Mouse (Mus musculus) cerebellum, postnatal 10 days (tissue): ENCODE data around the gene Ankrd40.

ENCODE experiments used
- DNase-seq, 2 experiments: peaks; one replicate each; pipeline ENCODE4 v3.0.0; 2021; ENCODE audit warnings: mixed read lengths in 2 of 2

Ankrd40 gene

DNA sequence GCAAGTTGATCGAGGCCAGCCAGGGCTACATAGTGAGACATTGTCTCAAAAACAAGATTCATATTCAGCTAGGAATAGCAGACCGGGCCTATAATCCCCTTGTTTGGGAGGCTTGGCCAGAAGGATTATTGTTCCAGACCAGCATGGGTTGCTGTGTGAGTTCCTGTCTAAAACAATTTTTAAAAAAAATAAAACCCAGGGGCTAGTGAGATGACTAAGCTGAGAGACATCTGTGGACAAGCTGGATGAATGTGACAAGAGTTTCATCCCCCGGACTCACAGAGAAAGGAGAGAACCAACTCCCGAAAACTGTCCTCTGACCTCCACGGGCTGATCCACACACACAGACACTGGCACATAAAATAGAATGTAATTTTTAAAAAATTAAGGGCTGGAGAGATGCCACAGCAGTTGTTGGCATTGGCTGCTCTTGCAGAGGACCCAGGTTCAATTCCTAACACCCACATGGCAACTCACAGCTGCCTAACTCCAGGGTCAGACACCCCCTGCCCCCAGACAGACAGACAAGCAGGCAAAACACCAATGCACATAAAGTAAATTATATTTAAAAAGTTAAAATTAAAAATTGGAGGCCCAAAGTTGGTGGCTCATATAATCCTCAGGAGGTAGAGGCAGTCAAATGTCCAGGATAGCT, 4.4 kb upstream of the Ankrd40 start:
- no peak for DNase-seq

- no peak for DNase-seq
Measured at GRCm38 (mm10) chr11:94324618-94325017, 3.2 kb upstream of the Ankrd40 start.

- peak; percentile 82 to 83 for DNase-seq
Measured at GRCm38 (mm10) chr11:94326961-94327411, 815 bp upstream of the Ankrd40 start.

DNA sequence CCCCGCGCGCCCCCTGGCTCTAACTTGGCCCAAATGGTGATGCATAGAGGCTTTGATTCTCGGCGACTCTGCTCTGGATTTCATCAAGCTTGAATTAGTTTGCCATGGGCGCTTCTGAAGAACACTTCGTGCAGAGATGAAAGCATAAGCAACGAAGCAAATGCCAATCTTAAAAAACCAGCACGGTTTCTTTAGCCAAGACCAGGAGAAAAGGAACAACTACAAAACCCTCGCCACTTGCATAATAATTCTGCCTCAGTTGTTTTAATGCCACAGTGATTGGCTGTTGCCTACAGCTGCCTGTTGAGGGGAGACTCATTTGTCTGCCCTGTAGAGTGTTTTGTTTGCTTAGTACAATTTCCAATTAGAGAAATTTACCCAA, 834 bp downstream of the Ankrd40 start:
- DNase-seq, result no peak

DNA sequence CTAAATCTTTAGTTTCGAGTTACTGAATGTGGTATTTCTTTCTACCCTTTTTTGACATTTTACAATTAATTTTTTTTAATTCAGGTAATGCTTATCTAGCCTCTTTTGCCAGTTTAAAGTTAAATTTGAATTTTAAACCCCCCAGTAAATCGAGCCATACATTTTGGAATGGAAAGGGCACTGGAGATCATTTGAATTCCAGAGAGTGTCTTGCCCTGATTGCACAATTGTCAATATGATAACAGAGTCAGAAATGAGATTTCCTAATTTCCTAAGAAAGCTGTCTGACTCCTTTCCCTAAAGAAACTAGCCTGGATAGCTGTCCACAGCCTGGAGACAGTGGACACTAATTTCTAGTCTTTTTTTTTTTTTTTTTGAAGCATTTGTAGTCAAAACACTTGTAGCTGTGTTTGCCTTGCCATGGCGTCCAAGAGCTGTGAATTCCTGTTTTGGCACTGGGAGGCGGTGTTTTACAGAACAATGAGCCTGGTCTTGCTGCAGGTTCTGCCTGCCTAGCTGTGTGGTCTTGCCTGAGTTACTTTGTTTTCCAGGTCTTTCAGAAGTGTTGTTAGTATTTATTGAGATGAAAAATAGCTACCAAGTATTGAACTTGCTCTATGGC, 1.6 kb downstream of the Ankrd40 start:
- peak; percentile 76 to 78 for DNase-seq

GRCm38 (mm10) chr11:94330211-94330610, 2.4 kb downstream of the Ankrd40 start:
- no peak for DNase-seq

DNA sequence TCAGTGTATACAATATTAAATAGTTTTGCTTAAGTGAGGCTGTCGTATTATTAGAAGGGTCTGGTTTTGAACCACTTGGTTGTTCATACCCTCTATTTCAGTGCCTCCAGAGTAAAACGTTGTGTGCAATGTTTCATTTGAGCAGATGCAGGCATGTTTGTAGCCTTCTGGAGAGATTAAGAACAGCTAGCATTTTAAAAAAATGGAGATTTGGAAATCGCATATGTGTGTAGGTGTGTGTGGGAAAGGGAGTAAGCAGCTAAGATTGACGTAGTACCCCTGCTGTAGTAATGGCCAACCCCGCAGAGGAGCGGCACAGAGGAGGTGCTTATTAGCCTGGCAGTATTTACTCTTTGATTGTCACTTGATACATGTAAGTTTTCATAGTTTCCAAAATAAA, 4.9 kb downstream of the Ankrd40 start:
- no peak for DNase-seq

- DNase-seq, result no peak
Measured at GRCm38 (mm10) chr11:94334386-94334968, 6.7 kb downstream of the Ankrd40 start.

GRCm38 (mm10) chr11:94336551-94336950, 8.8 kb downstream of the Ankrd40 start:
- DNase-seq, result no peak

DNA sequence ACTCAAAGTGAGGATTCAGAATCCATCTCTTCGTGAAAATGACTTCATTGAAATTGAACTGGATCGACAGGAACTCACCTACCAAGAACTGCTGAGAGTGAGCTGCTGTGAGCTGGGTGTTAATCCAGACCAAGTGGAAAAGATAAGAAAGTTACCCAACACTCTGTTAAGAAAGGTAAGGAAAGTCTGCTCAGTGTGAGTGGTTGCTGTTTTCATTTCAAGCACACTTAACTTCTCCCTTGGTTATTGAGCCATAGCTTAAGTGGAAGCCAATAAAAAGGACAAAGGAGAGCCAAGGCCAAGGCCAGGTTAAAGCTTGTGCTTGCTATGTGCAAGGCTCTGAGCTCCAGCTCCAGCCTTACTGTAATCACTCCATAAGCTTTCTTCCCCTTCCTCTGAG, 10.5 kb downstream of the Ankrd40 start:
- DNase-seq, result no peak

DNA sequence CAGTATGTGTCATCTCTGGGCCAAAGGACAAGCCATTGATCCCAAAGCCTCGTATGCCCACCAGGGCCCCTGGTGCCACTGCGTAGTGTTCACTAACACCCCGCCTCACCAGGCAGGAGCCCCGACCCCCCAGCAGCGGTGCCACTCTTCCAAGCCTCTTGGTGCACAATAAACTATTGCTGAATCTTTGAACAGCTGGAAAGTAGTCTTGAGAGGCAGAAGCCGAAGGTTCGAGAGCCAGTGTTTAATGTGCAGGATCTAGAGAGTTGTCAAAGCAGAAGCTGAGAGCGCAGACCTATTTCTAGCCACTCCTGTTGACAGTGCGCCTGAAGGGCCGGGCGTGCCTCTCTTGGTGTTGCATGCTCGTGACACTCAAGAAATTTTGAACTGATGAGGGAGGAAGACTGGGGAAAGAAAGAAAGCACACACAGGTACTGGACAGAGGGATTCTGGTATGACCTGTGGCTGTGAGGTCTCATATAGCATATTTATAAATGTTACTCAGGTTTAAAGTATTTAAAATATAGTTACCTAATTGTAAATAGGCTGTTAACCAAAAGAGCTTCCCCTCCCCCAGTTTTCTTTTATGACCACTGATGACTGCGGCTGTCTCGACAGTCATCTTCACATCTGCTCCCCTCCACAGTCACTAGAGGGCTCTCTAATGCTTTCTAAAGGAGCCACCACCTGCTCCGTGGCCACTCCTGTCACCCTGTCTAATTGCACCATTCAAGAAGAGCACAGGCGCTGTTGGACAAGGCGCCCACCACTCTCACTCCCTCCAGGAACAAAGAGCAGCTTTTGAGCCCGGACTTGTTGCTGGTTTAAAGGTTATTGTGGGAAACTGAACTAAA, 12.2 kb downstream of the Ankrd40 start:
- peak; percentile 84 for DNase-seq

DNA sequence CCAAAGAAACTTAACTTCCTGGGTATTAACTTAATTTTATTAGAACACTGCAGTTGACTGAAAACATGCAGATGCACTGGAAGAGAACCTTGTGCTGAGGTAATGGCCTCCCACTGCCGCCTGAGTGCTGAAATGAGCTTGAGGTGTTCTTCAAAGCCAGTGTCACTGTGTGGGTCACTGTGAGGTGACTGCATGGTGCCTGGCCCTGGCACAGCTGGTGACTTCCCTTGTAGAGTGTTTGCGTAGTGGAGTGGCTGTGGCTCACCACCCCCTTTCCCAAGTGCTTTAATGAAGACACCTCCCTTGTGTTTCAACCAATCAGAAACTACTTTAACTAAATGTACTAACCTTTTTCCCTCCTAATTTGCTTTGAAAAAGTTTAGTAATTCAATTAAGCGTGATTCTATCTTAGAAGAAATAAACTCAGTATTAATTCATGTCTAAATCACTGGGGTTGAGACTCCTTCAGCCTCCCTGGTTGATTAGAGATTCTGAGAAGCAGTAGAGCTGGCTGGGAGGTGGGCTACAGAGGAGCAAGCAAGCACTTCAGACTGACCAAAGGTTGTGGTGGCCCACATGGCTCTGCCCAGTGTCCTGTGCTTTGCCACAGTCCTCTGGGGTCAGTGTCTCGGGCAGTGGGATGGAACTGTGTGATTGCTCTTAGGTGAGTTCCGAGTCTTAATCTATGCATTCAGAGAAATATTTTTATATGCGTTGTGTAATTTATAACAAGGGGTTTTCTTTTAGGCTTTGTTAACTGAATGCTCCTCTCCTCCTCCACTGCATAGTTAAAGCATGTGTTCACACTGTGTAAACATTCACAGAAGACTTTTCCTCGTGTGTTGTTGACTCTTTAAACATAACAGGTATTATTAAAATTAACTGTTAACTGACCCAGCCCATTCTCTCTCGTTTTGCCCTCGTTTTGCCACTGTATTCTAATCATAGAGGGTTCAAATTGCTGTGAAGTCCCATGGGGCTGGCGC, 13.4 kb downstream of the Ankrd40 start:
- no peak for DNase-seq

- peak in 1 of 2 experiments; percentile 31 for DNase-seq
Measured at GRCm38 (mm10) chr11:94342114-94342905, 14.5 kb downstream of the Ankrd40 start.

- peak; percentile 58 to 73 for DNase-seq
Measured at GRCm38 (mm10) chr11:94343955-94344358, 16.2 kb downstream of the Ankrd40 start.

DNA sequence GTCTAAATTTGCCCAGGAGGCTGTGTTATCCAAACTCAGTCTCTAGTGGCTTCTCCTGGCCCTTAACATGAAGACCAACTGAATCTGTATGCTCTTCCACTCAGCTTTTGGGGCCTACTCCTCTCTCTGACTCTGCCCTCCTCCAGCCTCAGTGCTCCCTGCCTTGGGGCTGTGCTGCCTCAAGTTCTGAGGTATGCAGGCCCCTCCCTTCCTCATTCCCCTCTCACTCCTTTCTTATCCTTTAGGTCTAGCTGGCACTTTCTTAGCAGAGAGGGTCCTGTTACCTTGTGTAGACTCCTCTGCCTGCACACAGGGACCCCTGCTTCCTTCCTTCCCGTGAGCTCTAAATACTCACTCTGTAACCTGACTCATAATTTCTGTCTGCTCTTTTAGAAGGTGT, 16.7 kb downstream of the Ankrd40 start:
- DNase-seq, result no peak

DNA sequence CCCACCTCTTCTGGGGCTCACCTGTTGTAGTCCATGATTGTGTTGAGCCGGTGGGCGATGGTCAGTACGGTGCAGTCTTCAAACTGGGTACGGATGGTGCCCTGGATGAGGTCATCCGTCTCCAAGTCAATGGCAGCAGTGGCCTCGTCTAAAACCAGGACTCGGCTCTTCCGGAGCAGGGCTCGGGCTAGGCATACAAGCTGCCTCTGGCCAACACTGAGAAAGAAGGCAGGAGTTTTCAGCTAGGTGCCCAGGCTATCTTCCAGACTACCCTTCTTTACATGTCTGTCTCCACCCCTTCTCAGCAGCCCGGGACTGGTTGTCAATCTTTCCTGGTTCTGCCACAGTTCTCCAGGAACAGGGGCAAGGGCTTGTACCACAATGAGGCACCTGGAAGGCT, 18.1 kb downstream of the Ankrd40 start:
- no peak for DNase-seq

- DNase-seq, result no peak
Measured at GRCm38 (mm10) chr11:94346611-94347010, 18.8 kb downstream of the Ankrd40 start.

DNA sequence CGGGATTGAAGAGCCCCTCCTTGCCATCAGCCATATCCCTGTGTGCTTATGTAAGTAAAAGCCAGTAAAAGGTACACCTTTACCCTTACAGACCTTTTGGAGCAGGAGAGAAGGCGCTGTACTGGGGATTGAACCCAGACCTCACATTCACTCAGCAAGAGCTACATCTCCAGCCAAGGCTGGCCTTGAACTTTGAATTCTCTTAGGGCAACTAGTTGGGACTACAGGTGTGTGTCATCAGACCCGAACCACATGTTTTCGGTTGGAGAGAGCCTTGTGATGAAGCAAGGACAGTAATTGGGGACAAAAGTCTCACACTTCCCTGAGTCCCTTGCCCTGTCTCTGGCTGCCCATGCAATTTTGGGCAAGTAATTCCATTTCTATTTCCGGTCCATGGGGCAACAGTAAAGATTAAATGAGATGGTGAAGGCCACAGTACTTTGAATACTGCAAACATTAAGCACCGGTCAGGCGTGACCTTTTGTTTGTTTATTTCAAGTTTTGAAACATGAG, 19.3 kb downstream of the Ankrd40 start:
- no peak for DNase-seq

- no peak for DNase-seq
Measured at GRCm38 (mm10) chr11:94349839-94350238, 22.0 kb downstream of the Ankrd40 start.

DNA sequence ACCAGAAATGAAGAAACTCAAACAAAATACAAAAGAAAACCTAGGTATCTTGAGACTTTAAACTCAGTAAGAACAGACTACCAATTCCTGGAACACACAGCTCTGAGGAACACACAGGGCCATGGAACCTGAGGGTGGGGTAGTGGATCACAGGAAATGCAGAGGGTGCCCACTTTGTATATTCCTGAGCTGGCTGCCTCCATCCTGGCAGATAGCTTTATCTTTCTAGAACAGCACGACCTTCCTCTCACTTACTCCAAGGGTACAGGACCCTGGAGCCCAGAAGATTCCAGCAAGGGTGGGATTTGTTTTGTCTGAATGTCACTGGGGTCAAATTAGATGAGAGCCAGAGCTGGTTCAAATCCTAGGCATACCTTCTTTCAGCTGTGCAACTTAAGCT, 22.5 kb downstream of the Ankrd40 start:
- no peak for DNase-seq

DNA sequence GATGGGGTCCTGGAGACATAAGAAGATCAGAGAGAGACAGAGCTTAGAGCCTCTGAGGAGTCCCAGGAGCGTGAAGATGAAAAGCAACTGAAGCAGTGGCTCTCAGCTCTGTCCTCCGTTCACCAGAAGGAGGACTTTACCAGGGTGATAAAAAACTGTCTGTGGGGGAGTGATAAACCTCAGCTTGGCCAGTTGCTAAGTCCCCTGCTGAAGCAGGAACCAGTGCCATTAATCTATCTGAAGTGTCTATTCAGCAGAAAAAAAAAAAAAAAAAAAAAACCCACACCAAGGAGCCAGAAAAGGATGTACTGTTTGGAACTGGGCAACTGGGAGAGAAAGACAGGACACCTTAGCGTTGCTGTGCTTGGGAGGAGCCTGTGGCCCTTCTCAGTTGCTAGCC, 23.3 kb downstream of the Ankrd40 start:
- no peak for DNase-seq
